Mouse (Mus musculus): Measurements from ENCODE around the gene Tex101. TPM values are rescaled to one million over a fixed set of nuclear protein-coding genes. Genes with fewer than 3 reads are reported as not detected.
"Not testable (repeated sequence)": the region's sequence is repeated elsewhere in the genome, so short reads cannot be mapped to it uniquely, and the experiment has no call there.

Gene Tex101
- polyA plus RNA-seq (2012; rRNA removed) = not detected in 2 replicates

DNA sequence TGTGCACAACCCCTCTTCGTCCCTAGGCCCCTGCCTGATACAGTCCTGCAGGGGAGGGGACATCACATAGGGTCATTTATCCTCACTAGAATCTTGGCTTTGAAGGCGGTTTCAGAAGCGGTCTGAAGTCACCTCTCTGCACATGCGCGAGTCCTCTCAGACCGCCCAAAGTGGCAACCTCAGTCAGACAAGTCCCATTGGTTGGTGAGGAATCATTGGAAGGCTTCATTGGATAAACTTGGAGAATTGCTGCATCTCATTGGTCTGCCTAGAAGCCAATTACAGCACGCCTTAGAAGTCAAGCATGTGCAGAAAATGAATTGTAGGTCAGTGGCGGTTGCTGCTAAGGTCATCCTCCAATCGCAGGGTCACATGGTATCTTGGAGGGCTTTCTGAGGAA is at the start of gene Tex101:
Tex101 (minus strand) TSS at position 101 of the 400 bp plus-strand sequence.
- no peak for DNase-seq (ENCODE audit: extremely low spot score in 1 of 2, low spot score in 1 of 2)

DNA sequence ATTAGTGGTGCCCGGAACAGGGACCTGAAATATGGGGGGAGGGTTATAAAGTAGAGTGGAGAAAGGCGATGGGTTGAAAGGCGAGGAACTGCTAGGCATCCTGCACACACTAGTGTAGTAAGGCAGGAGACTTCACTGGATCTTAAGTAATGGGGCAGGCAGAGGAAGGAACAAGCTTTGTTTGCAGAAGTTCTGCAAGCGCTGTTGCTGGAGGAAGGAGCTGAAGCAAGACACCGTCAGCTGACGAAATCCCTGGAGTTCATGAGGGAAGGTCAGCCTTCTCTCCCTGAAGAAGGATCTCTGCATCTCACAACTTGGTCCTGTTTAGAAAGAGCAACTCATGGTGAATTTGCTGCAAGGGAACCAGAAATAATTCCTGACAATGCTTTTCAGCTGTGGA is 38.6 kb upstream of the Tex101 start:
- DNase-seq (ENCODE audit: extremely low spot score in 1 of 2, low spot score in 1 of 2) = no peak

DNA sequence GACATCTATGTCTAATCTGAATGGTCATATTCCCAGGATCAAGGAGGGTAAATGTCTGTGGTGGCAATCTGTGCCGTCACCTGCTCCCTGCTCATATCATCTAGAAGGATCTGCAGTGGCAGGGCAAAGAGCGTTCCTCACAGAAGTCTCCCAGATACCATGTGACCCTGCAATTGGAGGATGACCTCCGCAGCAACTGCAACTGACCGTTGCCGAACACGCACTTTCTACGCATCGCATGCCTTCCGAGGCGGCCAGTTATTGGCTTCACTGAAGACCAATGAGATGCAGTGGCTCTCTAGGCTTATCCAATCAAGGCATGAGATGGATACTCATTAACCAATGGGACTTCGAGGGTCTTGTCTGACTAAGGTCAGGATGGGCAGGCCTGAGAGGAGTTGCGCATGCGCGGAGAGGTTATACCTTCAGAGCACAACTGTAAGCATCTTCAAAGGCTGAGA is 32.4 kb upstream of the Tex101 start, which contains the start of gene BC049730:
BC049730 (plus strand) TSS at position 411 of the 461 bp plus-strand sequence.
- no peak for DNase-seq (ENCODE audit: extremely low spot score in 1 of 2, low spot score in 1 of 2)

DNA sequence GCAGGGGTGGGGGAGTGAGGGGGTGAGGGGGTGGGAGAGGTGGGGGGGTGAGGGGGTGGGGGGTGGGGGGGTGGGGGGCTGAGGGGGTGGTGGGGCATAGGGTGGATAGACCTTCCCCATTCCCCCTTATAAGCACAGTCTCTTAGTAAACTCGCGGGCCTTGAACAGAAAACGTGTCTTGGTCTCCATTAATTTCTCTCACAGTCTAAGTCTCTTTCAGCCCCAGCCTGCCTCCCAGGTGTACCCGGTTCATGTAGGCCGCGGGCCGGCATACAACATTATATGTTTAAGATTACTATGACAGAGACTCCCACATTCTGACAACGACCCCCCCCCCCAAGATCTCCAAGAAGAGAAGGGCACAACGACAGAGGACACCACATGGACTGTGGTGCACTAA is 26.4 kb upstream of the Tex101 start:
- DNase-seq (ENCODE audit: extremely low spot score in 1 of 2, low spot score in 1 of 2) = not testable (repeated sequence)

DNA sequence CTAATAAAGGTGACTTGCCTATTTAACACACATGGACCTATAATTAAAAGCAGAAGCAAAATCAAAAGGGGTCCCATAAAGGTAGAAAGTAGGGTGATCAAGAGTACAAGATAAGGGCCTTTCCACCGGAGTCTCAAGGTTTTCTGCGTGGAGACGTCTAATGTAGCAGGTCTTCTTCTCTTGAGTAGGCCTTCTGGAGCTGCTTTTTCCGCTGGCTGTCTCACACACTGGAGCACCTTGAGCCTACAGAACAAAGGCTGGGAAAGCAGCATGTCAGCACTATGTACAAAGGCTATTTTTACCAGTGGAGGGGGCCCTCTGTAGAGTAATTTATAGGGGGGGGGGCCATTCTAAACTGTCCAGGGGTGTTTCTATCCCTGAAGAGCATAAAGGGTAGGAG is 21.4 kb upstream of the Tex101 start:
- DNase-seq (ENCODE audit: extremely low spot score in 1 of 2, low spot score in 1 of 2) = not testable (repeated sequence)

DNA sequence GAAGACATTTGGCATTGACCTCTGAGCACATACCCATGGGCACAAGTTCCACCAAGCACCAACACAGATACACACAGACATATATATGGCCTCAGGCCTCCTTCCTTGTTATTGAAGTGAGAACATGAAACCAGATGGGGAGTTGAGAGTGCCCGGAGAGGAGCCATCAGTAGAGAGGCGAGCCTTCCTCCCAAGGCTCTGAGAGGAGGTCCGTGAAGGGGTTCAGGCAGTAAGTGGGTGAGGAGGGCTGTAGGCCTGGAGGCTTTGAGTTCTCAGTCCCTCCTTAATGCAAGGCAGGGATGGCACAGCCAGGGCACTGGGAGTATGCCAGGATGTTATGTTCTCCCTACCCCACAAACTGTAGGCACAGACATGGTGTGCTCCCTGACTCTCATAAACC is 16.2 kb upstream of the Tex101 start:
- not testable (repeated sequence) for DNase-seq (ENCODE audit: extremely low spot score in 1 of 2, low spot score in 1 of 2)

DNA sequence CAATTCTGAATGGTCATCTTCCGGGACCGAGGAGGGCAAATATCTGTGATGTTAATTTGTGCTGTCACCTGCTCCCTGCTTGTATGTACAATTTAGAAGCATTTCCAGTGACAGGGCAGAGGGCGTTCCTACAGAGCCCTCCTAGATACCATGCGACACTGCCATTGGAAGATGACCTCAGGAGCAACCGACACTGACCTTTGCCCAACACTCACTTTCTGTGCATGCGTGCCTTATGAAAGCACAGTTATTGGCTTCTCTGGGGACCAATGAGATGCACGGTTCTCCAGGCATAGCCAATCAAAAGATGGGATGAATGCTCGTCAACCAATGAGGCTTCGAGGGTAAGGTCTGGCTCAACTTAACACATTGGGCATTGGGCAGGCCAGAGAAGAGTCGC is 11.0 kb upstream of the Tex101 start:
- DNase-seq (ENCODE audit: extremely low spot score in 1 of 2, low spot score in 1 of 2) = not testable (repeated sequence)

DNA sequence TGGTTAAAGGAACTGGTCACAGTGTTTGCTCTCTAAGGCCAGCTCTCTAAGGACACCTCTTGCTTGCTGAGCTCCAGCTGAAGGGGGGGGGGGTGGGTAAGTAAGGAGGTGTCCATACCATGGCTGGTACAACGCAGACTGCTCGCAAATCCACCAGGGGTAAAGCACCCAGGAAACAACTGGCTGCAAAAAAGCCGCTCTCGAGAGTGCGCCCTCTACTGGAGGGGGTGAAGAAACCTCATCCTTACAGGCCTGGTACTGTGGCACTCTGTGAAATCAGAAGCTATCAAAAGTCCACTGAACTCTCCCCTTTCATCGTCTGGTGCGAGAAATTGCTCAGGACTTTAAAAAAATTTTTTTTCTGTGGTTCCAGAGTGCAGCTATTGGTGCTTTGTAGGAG is 7.6 kb upstream of the Tex101 start:
- not testable (repeated sequence) for DNase-seq (ENCODE audit: extremely low spot score in 1 of 2, low spot score in 1 of 2)

DNA sequence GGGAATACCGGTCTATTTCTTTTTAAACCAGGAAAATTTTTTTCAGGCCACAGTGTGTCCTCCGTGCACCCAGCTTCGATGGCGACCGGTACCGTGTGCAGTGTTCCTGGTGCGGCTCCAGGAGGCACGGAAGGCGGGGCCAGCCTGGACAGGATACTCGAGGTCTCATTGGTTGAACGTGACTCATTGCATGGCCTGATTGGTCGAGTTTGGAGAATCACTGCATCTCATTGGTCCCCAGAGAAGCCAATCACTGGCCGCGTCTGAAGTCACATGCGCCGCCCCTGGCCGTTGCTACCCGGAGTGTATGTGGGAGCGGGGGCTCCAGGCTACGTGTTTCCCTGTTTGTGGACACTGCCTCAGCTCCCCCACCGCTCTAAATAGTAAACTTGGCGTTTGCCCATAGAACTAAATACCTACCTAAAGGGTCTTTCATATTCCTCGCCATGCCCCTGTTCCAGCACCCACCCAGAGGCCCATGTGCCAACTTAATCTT is 4.5 kb downstream of the Tex101 start:
- no peak for DNase-seq (ENCODE audit: extremely low spot score in 1 of 2, low spot score in 1 of 2)

DNA sequence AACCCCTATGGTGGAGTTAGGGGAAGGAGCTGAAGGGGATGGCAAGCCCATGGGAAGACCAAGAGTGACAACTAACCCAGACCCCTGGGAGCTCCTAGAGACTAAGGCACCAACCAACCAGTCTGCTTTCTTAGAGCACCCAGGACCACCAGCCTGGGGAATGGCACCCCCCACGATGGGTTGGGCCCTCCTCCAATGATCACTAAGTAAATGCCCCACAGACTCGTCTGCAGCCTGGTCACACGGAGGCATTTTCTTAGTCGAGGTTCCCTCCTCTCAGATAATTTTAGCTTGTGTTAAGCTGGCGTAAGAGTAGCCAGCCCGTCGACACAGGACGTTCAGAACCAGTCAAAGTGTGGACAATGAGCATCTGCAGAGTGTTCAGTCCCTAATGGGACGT is 11.5 kb downstream of the Tex101 start:
- no peak for DNase-seq (ENCODE audit: extremely low spot score in 1 of 2, low spot score in 1 of 2)

DNA sequence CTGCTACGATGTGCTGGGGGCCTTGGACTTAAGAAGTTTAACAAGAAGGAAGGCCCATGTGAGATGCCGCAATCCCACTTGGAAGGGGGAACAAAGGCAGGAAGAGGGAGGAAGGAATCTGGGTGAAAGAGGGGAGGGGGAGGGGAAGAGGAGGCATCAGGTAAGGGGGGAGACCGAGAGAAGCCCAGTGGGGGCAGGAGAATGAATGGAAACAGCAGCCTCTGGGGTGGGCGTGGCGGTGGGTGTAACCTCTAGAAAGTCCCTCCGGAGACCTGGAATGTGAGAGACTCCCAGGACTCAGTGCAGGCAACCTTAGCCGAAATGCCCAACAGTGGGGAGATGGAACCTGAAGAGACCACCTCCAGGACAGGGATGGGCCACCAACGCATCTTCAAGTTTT is 12.2 kb downstream of the Tex101 start:
- DNase-seq (ENCODE audit: extremely low spot score in 1 of 2, low spot score in 1 of 2) = no peak

DNA sequence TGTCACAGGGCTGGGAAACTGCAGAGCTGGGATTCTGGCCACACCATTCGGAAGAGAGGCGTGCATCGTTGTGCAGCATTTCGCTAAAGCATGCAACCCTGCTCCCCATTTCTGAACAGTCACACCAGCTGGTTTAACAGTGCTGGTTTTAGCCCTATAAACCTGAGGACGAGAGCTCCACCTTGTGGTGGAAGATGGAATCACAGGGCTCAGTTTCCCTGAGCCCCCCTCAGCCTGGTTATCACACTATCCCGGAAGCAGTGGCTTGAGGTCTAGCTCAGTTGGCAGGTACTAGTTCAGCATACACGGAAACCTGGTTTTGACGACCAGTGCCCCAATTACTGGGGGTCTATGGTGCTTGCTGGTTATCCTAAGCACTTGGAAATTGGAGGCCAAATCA is 13.9 kb downstream of the Tex101 start:
- peak; percentile 4 to 82 for DNase-seq (ENCODE audit: extremely low spot score in 1 of 2, low spot score in 1 of 2)

DNA sequence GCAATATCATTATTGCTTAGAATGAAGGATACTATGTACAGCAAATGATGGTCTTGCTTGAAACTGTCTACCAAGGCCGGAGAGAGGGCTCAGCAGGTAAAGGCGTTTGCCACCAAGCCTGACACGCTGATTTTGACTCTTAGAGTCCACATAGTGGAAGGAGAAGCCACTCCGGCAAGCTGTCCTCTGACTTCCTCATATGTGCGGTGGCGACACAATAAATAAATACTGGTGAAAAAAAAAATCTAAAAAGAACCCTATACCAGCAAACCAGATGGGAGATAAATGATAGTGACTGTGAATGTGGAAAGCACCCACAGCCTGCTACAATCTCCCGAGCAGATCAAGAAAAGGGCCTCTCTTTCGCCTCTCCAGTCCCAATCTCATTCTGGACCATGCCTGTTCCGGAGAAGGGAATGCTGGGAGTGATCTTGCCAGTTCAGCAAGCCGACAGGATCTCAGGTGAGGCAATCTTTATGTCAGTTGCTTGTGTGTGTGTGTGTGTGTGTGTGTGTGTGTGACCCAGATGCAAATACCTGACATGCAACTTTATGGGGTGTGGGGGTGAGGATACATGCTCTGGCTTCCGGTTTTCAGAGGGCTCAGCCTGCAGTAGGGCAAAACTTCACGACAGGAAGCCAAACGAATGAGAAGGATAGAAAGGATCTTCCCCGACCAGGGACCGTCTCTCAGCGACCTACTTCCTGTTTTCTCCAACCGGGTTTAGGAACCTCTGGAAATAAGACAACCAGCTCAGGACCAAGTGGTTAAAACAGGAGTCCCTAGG is 15.2 kb downstream of the Tex101 start:
- DNase-seq (ENCODE audit: extremely low spot score in 1 of 2, low spot score in 1 of 2) = no peak

DNA sequence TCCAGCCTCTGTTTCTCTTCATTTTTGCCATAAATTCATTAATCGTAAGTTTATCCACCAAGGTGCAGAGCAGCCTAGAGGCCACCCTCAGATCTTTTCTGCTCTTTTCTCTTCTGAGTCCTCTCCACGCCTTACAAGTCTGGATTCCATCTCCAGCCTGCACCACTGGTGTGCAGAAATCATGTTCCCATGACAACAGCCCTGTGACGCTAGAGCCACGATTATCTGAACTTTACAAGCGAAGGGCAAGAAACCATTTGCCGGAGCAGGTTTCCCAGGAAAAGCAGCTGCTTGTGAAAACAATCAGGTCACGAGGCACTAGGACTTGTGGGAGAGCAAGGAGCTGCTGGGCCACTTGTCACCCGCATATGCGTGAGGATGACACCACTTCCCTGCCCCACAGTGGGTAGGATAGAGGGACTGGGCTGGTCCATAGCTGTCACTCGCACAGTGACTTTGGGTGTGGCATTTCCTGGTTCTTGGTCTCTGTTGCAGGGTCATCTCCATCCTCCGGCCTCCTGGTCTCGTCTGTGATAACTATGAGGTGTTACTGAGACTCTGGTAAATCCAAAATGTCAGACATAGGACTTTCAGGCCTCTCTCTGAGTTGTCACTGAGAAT is 16.6 kb downstream of the Tex101 start:
- DNase-seq (ENCODE audit: extremely low spot score in 1 of 2, low spot score in 1 of 2) = peak in 1 of 2 experiments; percentile 34

DNA sequence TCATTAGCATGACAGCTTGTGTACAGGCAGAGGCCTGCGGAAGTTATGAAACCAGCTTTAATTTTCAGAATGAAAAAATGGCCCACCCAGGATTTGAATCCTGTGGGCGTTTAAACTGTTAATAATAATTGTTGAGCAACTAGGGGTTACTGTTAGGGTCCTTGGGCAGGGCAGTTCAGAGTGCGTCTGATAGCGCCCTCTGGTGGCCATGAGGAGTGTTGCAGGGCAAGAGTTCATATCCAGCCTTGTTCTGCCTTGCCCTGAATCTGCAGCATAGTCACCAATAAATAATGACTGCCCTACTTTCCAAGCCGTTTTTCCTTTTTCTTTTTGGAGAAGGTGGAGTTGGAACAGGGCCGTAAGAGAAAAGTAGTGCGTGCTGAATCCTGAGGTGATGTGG is 22.8 kb downstream of the Tex101 start:
- DNase-seq (ENCODE audit: extremely low spot score in 1 of 2, low spot score in 1 of 2) = peak in 1 of 2 experiments; percentile 49

DNA sequence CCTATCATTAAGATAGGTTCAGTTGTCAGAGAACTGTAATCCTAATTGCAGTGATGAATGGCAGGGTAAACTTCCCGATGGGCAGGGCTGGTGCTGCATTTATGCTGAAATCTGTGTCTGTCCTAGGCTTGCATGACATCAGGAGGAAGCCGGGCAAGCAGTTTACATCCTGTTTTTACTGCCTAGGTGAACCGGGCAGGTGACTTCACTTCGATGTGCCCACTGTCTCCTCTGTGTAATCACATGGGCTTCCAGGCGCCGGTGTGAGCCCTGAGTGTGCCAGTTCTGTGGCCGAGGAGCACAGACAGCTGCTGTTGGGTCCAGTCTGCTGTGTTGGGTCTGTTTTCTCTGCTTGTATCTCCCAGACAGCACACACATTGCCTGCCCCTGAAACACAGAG is 30.0 kb downstream of the Tex101 start:
- DNase-seq (ENCODE audit: extremely low spot score in 1 of 2, low spot score in 1 of 2) = no peak

DNA sequence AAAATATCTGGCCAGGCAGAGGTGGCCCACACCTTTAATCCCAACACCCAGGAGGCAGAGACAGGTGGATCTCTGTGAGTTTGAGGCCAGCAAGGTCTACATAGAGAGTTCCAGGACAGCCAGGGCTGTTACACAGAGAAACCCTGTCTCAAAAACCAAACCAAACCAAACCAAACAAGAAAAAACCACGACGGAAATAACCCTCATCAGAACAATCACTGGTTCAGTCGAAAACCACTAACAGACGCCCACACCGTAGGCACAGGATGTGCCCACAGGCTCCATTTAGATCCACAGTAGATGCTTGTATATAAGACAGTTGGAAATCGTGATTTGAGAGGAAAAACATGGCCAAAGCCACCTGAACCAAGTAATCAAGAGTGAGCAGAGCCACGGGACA is 31.5 kb downstream of the Tex101 start:
- no peak for DNase-seq (ENCODE audit: extremely low spot score in 1 of 2, low spot score in 1 of 2)

DNA sequence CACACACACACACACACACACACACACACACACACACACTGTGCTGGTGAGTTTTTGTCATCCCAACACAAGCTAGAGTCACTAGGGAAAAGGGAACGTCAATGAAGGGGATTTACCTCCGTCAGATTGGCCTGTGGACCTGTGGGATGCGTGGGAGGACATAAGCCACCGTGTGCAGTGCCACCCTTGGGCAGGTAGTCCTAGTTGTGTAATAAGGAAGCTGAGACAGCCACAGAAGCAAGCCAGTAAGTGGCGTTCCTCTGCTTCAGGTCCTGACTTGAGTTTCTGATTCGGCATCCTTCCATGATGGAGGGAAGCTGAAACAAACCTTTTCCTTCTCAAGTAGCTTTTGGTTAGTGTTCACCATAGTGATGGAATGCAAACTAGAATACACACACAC is 32.0 kb downstream of the Tex101 start:
- DNase-seq (ENCODE audit: extremely low spot score in 1 of 2, low spot score in 1 of 2) = no peak

DNA sequence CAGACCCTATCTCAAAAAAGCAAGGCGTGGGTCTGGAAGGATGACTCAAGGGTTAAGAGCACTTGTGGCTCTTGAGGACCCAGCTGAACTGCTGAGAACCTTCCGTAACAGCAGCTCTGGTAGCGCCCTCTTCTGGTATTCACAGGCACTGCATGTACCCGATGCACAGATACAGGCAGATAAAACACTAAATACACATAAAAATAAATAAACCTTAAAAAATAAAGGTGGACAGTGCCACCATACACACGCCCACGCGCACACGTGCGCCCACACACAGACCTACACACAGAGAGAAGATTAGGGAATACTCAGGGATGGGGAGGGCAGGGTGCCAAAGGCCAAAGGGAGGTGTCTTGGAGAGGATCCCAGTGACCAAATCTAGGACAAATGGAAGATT is 34.0 kb downstream of the Tex101 start:
- peak; percentile 8 to 53 for DNase-seq (ENCODE audit: extremely low spot score in 1 of 2, low spot score in 1 of 2)

DNA sequence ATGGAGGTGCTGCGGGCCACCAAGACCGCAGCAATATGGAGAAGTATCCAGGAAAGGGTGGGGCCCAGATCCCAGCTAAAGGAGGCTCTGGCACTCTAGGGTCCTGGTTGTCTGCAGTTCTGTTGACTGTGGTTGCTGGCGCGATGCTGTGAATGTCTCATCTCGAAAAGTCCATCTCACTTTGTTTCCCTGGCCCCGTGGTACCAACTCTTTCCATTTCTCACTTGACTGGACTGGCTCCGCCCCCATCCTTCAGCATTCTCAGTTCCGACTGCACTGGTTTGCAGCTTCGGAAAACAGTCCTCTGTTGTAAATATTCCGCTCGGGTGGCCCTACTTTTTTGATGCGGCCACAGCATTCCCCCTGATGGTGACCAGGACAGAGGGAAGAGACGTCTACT is 36.0 kb downstream of the Tex101 start:
- no peak for DNase-seq (ENCODE audit: extremely low spot score in 1 of 2, low spot score in 1 of 2)

DNA sequence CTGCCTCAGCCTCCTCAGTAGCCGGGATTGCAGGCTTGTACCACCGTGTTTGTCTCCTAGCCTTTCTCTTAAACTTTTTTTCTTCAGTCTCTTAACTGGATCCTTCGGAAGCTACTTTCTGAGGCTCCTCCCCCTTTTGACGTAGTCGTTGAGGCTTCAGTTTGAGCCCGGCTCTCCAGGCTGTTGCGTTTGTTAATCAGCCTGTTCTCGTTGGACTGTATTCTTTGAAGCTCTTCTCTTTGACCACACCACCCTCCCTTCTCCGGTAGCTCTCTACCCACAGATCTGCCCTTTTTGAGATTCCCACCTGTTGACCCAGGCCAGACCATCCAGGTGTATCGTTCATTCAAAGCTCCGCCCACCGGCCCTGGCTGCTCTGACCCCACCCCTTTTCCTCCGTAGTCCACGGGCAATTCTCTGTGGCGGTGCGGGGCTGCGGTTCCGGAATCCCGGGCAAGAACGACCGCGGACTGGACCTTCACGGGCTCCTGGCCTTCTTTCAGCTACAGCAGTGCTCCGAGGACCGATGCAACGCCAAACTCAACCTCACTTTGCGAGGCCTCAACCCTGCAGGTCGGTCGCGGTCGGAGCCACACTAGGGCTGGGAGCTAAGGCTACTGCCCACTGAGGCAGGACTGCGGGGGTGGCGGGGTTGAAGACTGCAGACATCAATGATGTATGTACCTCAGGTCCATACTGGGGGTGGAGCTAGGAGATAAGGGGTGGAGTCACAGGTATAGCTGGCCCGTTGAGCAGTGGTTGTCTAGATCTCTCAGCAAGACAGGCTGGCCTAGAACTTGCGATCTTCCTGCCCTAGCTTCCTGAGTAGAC is 38.2 kb downstream of the Tex101 start:
- DNase-seq (ENCODE audit: extremely low spot score in 1 of 2, low spot score in 1 of 2) = no peak

All from frontal cortex, adult 2 months (tissue).